Comparison of ENCODE assay signal across 17 mouse cellular contexts in genomic region chr10:119630401-119630800, GRCm38 (mm10).
"Had no signal": no experiment of that assay in that cellular context is flagged by ENCODE, and none has a peak within 500 bp of the region (broad histone marks: within the 10 kb centered on the region; RNA-seq: fewer than 3 reads in every experiment).

No protein-coding gene starts in this region.

- H3K4me1 ChIP-seq: liver, embryonic 15.5 days; neural tube, embryonic 12.5 days; stomach, embryonic 15.5 days had no signal

- H3K27ac ChIP-seq: liver, embryonic 15.5 days; lung, embryonic 15.5 days; midbrain, embryonic 13.5 days; midbrain, embryonic 15.5 days; neural tube, embryonic 12.5 days; stomach, embryonic 15.5 days; stomach, postnatal 0 days had no signal

- H3K36me3 ChIP-seq: liver, embryonic 15.5 days; lung, embryonic 15.5 days; midbrain, embryonic 13.5 days; midbrain, embryonic 15.5 days; neural tube, embryonic 12.5 days; stomach, embryonic 15.5 days had no signal

- H3K9me3 ChIP-seq: liver, embryonic 15.5 days; lung, embryonic 15.5 days; midbrain, embryonic 13.5 days; midbrain, embryonic 15.5 days; neural tube, embryonic 12.5 days; stomach, embryonic 15.5 days had no signal

- H3K27me3 ChIP-seq: liver, embryonic 15.5 days; lung, embryonic 15.5 days; midbrain, embryonic 13.5 days; midbrain, embryonic 15.5 days; neural tube, embryonic 12.5 days; stomach, embryonic 15.5 days had no signal

- ATAC-seq: liver, postnatal 0 days; lung, postnatal 0 days; midbrain, embryonic 13.5 days; midbrain, embryonic 15.5 days had no signal

- H3K4me2 ChIP-seq: liver, embryonic 15.5 days; lung, embryonic 15.5 days; midbrain, embryonic 11.5 days; midbrain, embryonic 13.5 days; midbrain, embryonic 15.5 days; neural tube, embryonic 12.5 days; stomach, embryonic 15.5 days had no signal

- H3K9ac ChIP-seq: liver, embryonic 15.5 days; liver, postnatal 0 days; lung, embryonic 15.5 days; midbrain, embryonic 13.5 days; midbrain, embryonic 15.5 days; neural tube, embryonic 12.5 days; stomach, embryonic 15.5 days had no signal

- H3K4me3 ChIP-seq: liver, embryonic 15.5 days; lung, embryonic 15.5 days; midbrain, embryonic 13.5 days; midbrain, embryonic 15.5 days; neural tube, embryonic 12.5 days; stomach, embryonic 15.5 days had no signal

- DNase-seq: liver, postnatal 0 days; lung, adult 2 months; lung, postnatal 14 days; lung, postnatal 36 days; right cerebral cortex, postnatal 14 days; thymus, adult 2 months; thymus, postnatal 25 days; thymus, postnatal 4 days had no signal
